Mouse (Mus musculus): ENCODE measurements around the gene Kdm8.

The Kdm8 gene

DNA sequence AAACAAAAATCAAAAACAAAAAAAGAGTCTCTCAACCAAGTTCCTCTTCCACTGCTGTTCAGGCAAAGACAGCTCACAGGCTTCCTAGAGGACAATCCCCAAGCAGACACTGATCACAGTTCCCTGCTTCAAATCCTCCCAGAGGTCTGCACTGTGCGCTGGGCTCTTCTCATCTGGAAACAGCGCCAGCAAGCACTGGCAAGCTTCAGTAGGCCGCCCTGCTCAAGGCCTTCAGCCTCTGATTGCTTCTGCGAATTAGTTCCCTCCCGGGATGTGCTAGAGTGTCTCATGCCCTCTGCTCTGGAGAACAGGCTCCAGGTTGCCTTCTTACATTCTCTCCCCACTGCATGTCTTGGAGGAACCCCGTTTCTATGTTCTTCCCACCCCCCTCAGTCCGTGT, 40.3 kb downstream of the Kdm8 start:
- POLR2A ChIA-PET, result interaction anchor here in 2 of 4 experiments (0.6 to 2.0 kb wide), 2 partner anchors 13 to 40 kb away, joined by 3 to 4 read pairs; no protein-coding TSS in a partner anchor
- CTCF ChIA-PET, result interaction anchor here in 1 of 4 experiments (2.2 kb wide), 1 partner anchor 15 kb away, joined by 7 read pairs; no protein-coding TSS in a partner anchor

DNA sequence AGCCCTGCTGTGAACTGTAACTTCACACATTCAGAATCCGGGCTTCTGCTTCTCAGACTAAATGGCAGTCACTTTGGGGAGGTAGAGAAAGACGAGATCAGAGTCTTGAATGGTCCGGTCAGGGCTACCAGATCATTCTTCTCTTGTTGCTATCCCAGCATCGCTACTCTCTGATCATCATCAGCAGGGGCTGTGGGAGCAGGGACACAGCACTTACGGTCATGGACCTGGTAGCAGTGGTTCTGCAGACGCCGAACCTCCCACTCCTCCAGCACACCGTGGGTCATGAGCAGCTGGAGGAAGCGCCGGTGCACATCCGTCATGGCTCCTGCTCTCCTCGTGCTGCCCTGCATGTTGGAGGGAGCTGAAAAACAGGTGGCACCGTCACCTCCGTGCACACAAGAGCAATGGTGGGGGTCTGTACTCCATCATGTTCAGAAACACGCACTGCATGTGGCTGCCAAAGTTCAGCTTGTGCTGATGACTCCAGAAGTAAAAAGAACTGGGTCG, 41.7 kb downstream of the Kdm8 start:
- POLR2A ChIA-PET, result interaction anchor here in 2 of 4 experiments (1.4 to 2.0 kb wide), 3 partner anchors 14 to 71 kb away, joined by 3 to 4 read pairs (median 4); no protein-coding TSS in a partner anchor
- CTCF ChIA-PET, result interaction anchor here in 1 of 4 experiments (2.2 kb wide), 1 partner anchor 16 kb away, joined by 7 read pairs; no protein-coding TSS in a partner anchor

DNA sequence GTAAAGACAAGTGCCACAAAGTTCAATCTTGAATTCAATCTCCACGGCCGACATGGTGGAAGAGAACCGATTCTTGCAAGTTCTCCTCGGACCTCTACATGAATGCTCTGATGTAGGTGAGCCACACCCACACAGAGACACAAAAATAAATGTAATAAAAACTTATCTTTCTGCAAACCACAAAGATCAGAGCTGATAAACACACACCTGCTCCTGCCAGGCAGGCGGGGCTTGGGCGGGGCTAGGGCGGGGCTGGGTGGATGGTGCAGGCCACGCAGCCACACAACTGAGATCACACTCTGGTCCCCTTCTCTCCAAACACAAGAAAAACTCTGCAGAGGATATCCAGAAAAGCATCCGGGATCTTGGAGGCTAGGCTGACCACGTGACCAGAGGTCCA, 42.6 kb downstream of the Kdm8 start:
- POLR2A ChIA-PET, result interaction anchor here in 2 of 4 experiments (1.4 to 1.9 kb wide), 3 partner anchors 65 to 70 kb away, joined by 3 to 7 read pairs (median 4); partner anchors contain the start of gene Il4ra (in 1 of the 2)
- CTCF ChIA-PET, result interaction anchor here in 1 of 4 experiments (0.6 kb wide), 1 partner anchor 130 kb away, joined by 4 read pairs; no protein-coding TSS in a partner anchor

GRCm38 (mm10) chr7:125488706-125489105, 44.2 kb downstream of the Kdm8 start:
- CTCF ChIA-PET, result no interaction called here
- POLR2A ChIA-PET, result no interaction called here

DNA sequence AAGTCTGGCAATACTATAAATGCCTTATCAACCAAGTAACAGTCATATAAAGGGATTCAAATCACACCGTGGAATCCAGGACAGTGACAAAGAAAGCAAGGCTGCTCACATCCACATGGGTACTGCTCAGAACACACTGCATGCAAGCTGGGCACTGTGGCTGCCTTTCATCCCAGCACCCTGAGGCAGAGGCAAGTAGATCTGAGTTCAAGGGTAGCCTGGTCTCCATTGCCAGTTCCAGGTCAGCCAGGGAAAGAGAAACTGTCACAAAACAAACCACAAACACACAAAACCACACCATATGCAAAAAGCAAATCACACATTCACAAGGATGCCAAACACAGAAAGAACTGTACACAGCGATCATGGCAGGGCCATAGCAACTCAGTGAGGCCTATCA, 45.2 kb downstream of the Kdm8 start:
- ChIA-PET CTCF (no interaction called here), POLR2A (no interaction called here)

DNA sequence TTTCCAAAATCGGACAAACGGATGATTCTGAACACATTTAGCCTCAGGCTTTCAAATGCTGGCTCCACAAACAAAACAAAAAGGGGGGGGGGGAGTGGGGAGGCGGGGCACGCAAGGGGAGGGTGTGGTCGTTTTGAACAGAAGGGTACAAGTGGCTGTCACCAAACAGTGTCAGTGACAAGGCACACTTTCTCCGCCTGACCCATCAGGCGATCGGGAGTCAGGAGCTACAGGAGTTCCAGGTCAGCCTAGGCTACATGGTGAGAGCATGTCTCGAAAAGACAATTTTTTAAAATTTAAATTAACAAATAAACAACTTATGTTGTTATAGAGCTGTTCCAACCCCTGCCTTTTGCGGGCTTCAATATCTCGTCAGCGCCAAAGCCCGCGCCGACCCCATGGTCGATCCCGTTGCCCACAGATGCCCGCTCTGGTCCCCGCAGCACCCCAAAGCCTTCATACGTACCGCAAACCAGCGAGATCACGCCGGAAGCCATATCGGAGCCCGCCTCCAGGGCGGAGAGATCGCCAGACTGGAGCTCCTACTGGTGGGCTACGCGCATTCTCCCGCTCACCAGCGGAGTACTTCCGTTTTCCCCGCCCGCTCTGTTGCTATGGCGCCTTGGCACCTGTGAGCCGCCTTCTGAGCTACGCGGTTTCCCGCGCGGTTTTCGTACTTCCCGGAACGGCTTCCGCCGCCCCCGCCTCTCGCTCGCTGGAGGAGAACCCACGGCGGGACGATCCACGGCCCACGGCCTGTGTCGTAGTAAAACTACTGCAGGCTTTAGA, 46.7 kb downstream of the Kdm8 start, which contains the start of gene Nsmce1:
Gene Nsmce1 (minus strand): TSS at position 650 of the 789 bp plus-strand sequence.
- POLR2A ChIA-PET, result interaction anchor here in 3 of 4 experiments (0.6 to 2.1 kb wide), 50 partner anchors 9 to 1075 kb away, joined by 3 to 23 read pairs (median 4); partner anchors contain the start of genes Il4ra (in 3 of the 3) and Kdm8 (in 3 of the 3)
- CTCF ChIA-PET, result interaction anchor here in 3 of 4 experiments (0.6 to 1.9 kb wide), 5 partner anchors 20 to 61 kb away, joined by 3 to 25 read pairs (median 4); partner anchors contain the start of gene Il4ra (in 1 of the 3)

DNA sequence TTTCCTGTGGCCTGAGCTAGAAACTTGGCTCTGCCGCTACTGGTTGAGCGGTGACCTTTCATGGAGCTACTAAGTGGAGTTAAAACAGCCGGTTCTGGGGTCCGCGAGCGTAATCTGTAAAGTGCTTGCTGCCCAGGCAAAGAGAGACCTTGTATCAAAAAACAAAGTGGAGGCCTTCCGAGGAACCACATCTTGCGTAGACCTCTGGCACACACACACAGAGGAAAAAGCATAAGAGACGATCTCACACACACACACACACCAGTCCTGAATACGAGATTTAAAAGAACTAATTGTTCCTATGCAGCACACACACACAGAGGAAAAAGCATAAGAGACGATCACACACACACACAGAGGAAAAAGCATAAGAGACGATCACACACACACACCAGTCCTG, 47.3 kb downstream of the Kdm8 start:
- ChIA-PET POLR2A (interaction anchor here in 3 of 4 experiments (0.8 to 2.1 kb wide), 48 partner anchors 9 to 143 kb away, joined by 3 to 23 read pairs (median 6); partner anchors contain the start of genes Il4ra (in 3 of the 3) and Kdm8 (in 3 of the 3)), CTCF (interaction anchor here in 3 of 4 experiments (0.6 to 1.9 kb wide), 5 partner anchors 20 to 60 kb away, joined by 3 to 25 read pairs (median 4); partner anchors contain the start of gene Il4ra (in 1 of the 3))

DNA sequence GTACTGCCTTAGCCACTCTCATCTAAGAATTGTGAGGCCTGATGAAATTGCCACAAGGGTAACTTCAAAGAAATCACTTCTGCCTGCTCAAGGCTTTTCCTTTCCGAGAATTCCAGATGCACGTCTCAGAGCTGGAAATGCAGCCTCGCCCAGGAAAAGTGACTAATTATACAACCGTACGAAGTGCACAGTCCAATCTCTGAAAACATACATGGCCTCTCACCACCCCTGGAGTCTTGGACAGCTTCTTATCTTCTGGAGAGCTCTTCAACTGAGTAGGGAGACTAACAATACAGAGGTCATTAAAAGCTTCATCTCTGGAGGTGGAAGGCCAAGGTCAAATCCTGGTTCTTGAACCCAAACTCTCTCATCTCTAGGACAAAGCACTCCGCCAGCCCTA, 48.1 kb downstream of the Kdm8 start:
- ChIA-PET POLR2A (interaction anchor here in 1 of 4 experiments (1.1 to 2.1 kb wide), 2 partner anchors 9 to 81 kb away, joined by 4 to 7 read pairs; no protein-coding TSS in a partner anchor), CTCF (interaction anchor here in 1 of 4 experiments (1.6 kb wide), 1 partner anchor 21 kb away, joined by 3 read pairs; no protein-coding TSS in a partner anchor)

DNA sequence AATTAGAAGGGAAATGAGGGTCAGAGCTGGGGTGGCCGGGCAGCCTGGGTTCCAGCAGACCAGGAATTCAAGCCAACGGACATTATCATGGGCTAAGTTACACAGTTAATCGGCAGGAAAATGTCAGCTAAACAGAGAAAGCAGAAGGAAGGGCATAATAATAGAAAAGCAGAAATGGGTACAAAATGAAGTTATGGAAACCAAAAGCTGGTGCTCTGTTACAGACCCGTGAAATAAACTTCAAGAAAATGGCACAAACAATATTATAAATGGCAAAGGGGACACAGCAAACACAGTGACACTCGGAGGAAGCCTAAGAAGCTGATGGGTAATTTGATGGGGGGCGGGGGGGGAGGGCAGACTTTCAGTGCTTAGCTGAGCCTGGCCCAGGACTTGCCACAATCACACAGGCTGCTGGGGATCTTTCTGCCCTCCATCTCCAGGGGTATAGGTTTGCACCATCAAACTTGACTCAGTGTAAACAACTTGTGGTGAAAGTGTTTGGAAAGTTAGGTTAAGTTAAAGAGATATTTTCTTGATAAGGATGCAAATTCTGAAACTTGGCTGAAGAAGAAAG, 51.5 kb downstream of the Kdm8 start:
- ChIA-PET CTCF (no interaction called here), POLR2A (no interaction called here)

- ChIA-PET CTCF (no interaction called here), POLR2A (interaction anchor here in 3 of 4 experiments (1.5 to 3.1 kb wide), 3 partner anchors 9 kb away, joined by 3 to 15 read pairs (median 11); partner anchors contain the start of gene Nsmce1 (in 3 of the 3))
These were observed 55.7 kb downstream of the Kdm8 start for GRCm38 (mm10) chr7:125499927-125500868.

DNA sequence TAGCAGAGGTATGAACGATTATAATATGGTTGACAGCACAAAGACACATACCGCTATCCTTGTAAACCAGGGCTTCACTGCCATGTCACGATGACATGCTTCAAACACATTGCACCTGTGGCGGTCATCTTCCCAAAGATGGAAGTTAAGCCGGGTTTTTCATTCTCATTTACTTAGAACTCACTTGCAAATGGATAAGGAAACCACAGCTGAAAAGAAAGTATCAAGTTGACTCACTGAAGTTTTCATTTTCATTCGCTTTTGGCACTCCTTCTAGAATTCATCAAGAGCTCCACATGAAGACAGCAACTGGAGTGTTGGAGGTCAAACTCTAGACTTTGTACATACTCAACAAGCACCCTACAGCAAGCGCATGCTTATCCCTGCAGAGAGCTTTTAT, 56.4 kb downstream of the Kdm8 start:
- ChIA-PET POLR2A (interaction anchor here in 3 of 4 experiments (1.5 to 3.1 kb wide), 4 partner anchors 8 to 10 kb away, joined by 3 to 15 read pairs (median 8); partner anchors contain the start of gene Nsmce1 (in 3 of the 3)), CTCF (interaction anchor here in 1 of 4 experiments (0.5 to 0.7 kb wide), 2 partner anchors 91 to 170 kb away, joined by 3 to 6 read pairs; no protein-coding TSS in a partner anchor)

DNA sequence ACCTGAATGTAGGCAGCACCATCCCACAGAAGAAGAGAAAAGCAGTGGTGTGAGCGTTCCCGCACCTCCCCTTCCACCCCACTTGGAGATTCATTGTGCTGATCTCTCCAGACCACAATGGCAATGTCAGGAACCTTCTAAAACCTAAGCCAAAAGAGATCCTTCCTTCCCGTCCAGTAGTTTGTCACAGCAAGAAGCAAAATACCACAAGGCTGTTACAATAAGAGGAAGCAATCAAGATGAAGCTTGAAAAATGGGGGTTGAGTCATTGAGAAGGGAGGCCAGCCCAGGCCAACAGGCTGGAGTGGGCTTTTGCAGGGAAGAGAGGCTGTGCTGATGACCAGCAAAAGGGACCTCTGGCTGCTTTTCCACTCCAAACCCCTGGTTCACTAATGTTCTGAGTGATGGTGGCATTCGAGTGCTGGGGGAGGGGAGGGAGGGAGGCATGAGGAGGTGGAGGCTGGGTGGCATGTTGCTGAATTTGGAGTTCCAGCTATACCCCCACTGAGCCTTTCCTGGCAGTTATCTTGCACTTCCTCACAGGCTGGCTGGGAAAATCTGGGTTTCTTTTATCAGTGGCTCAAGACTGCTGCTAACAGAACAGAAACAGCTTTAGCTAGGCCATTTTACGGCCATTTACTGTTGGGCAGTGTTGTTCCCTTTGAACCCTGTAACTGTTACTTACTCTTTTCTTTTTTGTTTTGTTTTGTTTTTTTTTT, 59.1 kb downstream of the Kdm8 start:
- CTCF ChIA-PET, result no interaction called here
- POLR2A ChIA-PET, result interaction anchor here in 2 of 4 experiments (0.7 to 0.8 kb wide), 3 partner anchors 12 to 1660 kb away, joined by 3 to 5 read pairs (median 3); partner anchors contain the start of gene Nsmce1 (in 1 of the 2)

GRCm38 (mm10) chr7:125504618-125505017, 60.1 kb downstream of the Kdm8 start:
- CTCF ChIA-PET, result interaction anchor here in 1 of 4 experiments (0.6 kb wide), 1 partner anchor 243 kb away, joined by 3 read pairs; no protein-coding TSS in a partner anchor
- POLR2A ChIA-PET, result no interaction called here

- ChIA-PET POLR2A (interaction anchor here in 1 of 4 experiments (0.6 kb wide), 1 partner anchor 557 kb away, joined by 3 read pairs; no protein-coding TSS in a partner anchor), CTCF (interaction anchor here in 1 of 4 experiments (0.6 kb wide), 1 partner anchor 1579 kb away, joined by 8 read pairs; no protein-coding TSS in a partner anchor)
These were observed 61.1 kb downstream of the Kdm8 start for GRCm38 (mm10) chr7:125505568-125505967.

- ChIA-PET CTCF (no interaction called here), POLR2A (interaction anchor here in 1 of 4 experiments (1.3 kb wide), 1 partner anchor 34 kb away, joined by 5 read pairs; no protein-coding TSS in a partner anchor)
These were observed 62.8 kb downstream of the Kdm8 start for GRCm38 (mm10) chr7:125507279-125507678.

- POLR2A ChIA-PET, result no interaction called here
- CTCF ChIA-PET, result no interaction called here
These were observed 67.0 kb downstream of the Kdm8 start for GRCm38 (mm10) chr7:125511432-125511831.

DNA sequence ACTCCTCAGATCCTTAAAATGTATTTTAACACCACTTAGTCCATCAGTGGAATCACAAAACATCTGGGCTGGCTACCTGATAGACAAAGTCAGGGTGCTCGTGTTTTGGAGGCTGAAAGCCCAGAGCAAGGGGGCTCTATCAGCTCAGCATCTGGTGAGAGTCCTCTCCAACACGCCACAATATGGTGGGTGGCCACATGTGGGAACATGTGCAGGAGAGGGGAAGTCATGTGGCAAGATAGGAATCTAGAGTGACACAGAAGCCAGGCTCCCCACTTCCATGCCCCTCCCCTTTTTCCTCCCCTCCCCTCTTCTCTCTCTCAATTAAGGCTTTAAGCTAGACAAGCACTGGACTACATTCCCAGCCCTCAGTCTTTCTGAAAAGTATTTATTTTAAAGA, 67.4 kb downstream of the Kdm8 start:
- ChIA-PET CTCF (interaction anchor here in 1 of 4 experiments (0.6 kb wide), 1 partner anchor 11 kb away, joined by 3 read pairs; no protein-coding TSS in a partner anchor), POLR2A (interaction anchor here in 1 of 4 experiments (0.7 kb wide), 1 partner anchor 196 kb away, joined by 7 read pairs; no protein-coding TSS in a partner anchor)

All from embryonic stem cell, embryonic (primary cell).